Mouse (Mus musculus) gastrocnemius, adult 2 months (tissue): ENCODE measurements around the gene Syt1. TPM values are rescaled to one million over a fixed set of nuclear protein-coding genes. Genes with fewer than 3 reads are reported as not detected.

Experiments used
- DNase-seq: peaks from one replicate; pipeline ENCODE4 v3.0.0; 2022
- H3K27ac ChIP-seq: fragments of 200-600 bp; 2 replicates; pipeline ENCODE4 v1.8.1; 2022; ENCODE audit warnings: mild to moderate bottlenecking
- H3K4me3 ChIP-seq: fragments of 200-600 bp; 2 replicates; pipeline ENCODE4 v1.8.1; 2022; ENCODE audit warnings: mild to moderate bottlenecking, moderate library complexity
- CTCF ChIP-seq: fragments of 200-600 bp; IDR thresholded peaks from 2 replicates; pipeline ENCODE4 v1.8.1; 2022; ENCODE audit warnings: antibody characterized with exemption, mild to moderate bottlenecking, moderate library complexity
- intact Hi-C: fragments of 180-260 bp; cut with DNase I; formaldehyde crosslinking; loops from one replicate; pipeline ENCODE4 v1.15.1; 2025
- total RNA-seq, 2 experiments: library from RNA; stranded (reverse); gene quantifications; 2 replicates each; pipeline ENCODE4 v1.2.3; 2021

Syt1 gene
- total RNA-seq, 2 experiments from 2014 or later: not detected

DNA sequence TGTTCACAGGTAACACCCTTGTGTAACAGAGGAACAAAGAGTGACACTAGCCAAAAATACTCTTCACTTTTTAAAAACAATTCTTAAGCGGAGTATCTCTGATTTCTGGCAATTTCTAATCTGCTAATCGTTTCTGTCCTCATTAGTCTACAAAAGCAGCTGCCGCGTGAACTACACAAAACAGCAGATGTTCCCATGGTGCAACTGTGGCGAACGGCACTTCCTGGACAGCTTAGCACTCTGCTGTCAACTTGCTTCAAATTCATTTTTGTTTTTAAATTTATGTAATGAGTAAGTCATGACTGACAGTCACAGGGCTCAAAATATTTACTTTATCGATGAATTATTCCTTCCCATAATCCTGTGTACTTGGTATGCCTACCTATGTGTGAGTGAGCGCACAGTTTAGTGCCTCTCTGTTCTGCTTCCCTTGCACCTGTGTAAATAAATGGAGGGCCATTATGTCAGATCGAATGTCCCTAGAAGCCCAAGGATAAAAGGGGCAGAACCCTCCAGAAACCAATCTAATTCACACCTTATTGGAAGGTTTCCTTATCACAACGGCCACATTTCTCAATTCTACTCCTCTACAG is 73.8 kb downstream of the Syt1 start:
- intact Hi-C loops: no loop called here
- no peak overlapping the region for H3K4me3 ChIP-seq
- no peak overlapping the region for H3K27ac ChIP-seq
- no peak for DNase-seq
- TF ChIP-seq CTCF: no peak

DNA sequence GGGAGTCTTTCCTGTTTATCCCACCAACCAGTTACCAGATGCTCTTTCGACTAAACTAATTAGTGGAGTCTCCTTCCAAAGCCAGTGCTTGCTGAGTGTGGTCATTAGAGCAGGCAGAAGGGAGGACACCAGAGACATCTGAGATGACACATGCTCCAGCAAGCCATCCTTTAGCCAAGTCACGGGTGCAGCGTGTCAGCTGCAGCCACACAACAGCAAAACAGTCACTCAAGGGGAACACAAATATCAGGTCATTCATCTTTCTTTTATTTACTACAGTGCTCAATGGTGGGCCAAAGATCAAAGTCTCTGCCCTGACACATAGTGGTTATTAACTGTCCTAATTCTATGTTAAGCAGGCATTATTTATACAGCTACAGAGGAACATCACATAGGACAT is 80.5 kb downstream of the Syt1 start:
- Histone ChIP-seq H3K4me3 (no peak overlapping the region), H3K27ac (no peak overlapping the region)
- TF ChIP-seq CTCF: no peak
- no peak for DNase-seq
- intact Hi-C loops: no loop called here

DNA sequence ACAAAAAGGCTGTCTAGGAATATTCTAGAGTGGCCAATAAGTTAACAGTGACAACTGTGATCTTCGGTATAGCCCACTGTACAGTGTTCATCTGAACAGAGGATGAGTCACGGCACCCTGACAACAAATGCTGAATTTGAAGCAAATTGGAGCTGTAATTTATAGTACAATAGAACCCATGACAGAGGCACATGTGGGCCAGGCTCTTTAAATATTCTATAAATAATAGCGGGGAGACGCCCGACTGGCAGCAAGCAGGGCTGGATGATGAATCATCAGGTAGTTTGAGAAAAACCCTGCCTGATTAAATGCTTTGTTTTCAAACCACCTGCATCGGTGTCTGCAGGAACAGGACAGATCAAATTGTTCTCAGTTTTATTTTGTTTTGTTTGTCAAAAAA is 81.1 kb downstream of the Syt1 start:
- intact Hi-C loops: no loop called here
- no peak for DNase-seq
- Histone ChIP-seq H3K27ac (no peak overlapping the region), H3K4me3 (no peak overlapping the region)
- TF ChIP-seq CTCF: no peak

DNA sequence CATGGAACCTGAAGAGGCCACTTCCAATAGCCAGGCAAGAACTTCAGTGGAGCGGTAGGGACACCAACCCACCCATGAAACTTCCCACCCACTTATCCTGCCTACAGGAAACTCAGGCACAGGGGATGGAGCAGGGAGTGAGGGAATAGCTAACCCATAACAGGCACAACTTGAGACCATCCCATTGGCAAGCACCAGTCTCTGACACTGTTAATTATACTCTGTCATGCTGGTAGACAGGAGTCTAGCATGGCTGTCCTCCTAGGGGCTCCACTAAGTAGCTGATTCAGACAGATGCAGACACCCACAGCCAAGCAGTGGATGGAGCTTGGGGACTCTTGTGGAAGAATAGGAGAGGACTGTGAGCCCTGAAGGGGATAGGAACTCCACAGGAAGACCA is 105.5 kb downstream of the Syt1 start:
- Histone ChIP-seq H3K27ac (no peak overlapping the region), H3K4me3 (no peak overlapping the region)
- intact Hi-C loops: no loop called here
- TF ChIP-seq CTCF: no peak
- no peak for DNase-seq

DNA sequence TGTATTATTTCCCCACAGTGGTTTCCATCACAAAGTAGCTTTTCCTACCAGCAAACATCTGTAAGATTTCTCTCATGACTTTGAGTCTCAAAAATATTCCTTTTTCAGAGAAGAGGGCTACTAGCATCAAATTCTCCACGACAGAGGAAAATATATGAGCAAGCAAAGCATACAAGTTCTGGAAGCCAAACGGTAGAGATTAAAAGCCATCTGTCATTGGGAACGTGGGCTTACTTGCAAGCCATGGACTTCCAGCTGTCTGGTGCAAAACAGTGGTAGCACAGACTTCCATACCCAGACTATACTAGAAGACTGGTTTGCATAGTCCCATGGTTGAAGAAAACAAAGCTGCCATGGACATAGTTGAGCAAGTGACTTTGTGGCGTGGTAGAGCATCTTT is 106.4 kb downstream of the Syt1 start:
- no peak overlapping the region for H3K4me3 ChIP-seq
- intact Hi-C loops: no loop called here
- DNase-seq: no peak
- no peak for TF ChIP-seq CTCF
- H3K27ac ChIP-seq: no peak overlapping the region

DNA sequence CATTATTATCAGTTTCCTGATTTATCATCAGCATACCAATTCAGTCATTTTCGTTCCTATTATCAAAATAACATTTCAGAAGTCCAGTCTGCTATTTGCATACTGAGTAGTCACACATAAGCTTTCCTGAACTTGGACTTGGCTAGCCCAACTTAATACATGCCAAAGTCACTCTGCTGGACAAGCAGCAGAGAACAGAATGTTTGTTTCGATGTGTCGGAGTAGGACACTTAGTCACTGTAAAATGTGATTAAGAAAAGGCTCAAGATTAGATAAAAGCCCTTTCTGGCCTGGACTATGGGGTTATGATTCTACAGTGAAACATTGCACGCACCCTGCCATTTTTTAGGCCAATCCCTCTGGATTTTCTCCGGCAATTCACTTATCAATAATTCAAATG is 114.3 kb downstream of the Syt1 start:
- no peak for TF ChIP-seq CTCF
- Histone ChIP-seq H3K4me3 (no peak overlapping the region), H3K27ac (no peak overlapping the region)
- intact Hi-C loops: no loop called here
- no peak for DNase-seq

DNA sequence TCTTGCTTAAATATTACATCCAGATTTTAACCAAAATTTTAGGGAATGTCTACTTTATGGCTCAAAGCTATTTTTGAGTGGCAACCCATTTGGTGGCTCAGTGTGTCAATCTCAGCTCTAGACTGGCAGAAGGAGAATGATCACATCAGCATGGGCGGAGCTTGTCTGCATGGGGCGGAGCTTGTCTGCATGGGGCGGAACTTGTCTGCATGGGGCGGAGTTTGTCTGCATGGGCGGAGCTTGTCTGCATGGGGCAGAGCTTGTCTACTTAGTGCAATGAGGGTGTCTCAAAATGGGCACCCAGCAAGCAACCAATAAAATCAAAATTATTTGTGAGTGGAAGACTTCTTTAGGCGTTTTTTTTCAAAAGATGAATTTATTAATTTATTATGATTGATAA is 117.5 kb downstream of the Syt1 start:
- no peak overlapping the region for H3K4me3 ChIP-seq
- DNase-seq: no peak
- TF ChIP-seq CTCF: no peak
- H3K27ac ChIP-seq: no peak overlapping the region
- intact Hi-C loops: no loop called here

DNA sequence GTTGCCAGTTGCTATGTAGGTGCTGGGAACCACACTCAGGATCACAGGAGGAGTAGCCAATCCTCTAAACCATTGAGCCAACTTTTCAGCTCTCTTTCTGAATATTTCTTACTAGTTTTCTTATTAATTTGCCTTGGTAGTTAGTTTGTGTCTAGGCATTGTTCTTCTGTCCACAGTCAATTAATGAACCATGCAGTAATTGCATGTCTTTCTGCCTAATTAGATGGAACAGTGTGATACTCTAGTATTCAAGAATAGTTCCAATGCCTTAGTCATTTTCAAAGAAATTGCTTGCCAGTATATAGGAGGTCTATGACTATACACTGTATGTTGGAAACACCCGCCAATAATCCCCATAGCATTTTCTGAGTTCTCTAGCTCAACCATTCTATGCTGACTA is 118.3 kb downstream of the Syt1 start:
- DNase-seq: no peak
- intact Hi-C loops: no loop called here
- TF ChIP-seq CTCF: no peak
- no peak overlapping the region for H3K4me3 ChIP-seq
- H3K27ac ChIP-seq: no peak overlapping the region

DNA sequence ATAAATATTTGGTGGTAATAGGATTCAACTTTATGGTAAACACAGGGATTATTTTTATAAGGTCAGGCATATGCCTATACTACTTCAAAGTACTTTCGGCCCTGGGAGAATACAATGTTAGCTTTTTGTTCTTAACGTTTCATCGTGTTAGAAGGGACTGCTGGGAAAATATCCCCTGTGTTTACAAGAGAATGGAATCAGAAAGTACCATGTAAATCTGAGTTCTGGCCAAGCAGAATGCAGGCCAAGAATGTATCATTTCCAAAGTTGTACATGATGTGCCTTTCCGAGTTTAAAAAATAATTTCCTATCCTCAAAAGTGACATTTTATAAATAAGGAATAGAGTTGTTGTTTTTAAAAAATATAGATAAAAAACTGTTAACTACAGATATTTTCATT is 121.7 kb downstream of the Syt1 start:
- intact Hi-C loops: no loop called here
- Histone ChIP-seq H3K27ac (no peak overlapping the region), H3K4me3 (no peak overlapping the region)
- TF ChIP-seq CTCF: no peak
- no peak for DNase-seq

DNA sequence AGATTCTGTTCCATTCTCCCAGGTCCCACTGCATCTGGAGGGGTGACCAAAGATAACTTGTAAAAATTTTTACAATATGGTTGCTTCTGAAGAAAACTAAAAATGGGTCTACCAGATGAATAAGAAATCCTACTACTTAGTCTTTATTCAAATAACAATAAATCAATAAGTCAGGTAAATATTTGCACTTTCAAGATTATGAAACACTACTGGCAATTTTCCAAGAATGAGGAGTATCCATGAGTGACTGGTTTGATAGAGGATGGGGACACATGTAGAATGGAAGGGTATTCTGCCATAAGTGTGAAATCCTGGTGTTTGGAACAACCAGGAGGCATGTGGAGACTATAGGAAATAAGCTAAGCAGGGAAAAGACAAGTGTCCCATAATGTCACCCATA is 124.0 kb downstream of the Syt1 start:
- intact Hi-C loops: no loop called here
- no peak for TF ChIP-seq CTCF
- Histone ChIP-seq H3K27ac (no peak overlapping the region), H3K4me3 (no peak overlapping the region)
- DNase-seq: no peak

DNA sequence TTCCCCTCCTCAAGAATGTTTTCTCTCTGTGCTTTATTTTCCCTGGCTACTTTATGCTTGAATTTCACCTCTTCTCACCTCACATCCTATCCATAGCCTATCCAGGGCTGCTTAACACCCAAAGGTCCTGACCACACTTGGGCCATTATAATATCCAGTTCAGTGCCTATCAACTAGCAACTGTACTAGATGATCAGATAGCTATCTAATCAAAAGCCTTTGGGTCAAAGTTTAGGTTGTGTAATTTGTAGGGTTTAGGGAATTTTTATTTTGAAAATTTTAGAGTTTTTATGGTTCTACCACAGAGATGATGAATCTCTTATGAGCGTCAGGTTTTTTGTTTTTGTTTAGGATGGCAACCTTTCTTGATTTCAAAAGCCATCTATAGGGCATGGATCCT is 125.0 kb downstream of the Syt1 start:
- Histone ChIP-seq H3K27ac (no peak overlapping the region), H3K4me3 (no peak overlapping the region)
- DNase-seq: no peak
- intact Hi-C loops: no loop called here
- TF ChIP-seq CTCF: no peak

DNA sequence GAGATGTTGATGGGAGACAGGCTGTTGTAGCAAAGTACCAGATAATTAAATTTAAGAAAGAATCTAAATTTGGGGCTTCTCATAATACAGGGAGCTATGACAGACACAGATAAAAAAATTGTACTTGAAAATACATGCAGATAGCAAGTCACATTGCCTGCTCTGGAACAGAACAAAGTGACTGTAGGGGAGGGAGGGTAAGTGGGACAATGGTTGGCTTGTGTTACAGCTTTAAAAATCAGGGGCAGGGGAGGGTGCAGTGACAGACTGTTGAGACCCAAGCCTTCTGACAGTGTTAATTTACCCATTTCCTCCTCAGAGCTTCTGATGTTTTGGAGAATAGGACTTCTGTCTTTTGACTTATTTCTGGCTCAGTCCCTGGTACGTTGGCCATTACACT is 126.3 kb downstream of the Syt1 start:
- TF ChIP-seq CTCF: no peak
- DNase-seq: no peak
- Histone ChIP-seq H3K27ac (no peak overlapping the region), H3K4me3 (no peak overlapping the region)
- intact Hi-C loops: no loop called here

DNA sequence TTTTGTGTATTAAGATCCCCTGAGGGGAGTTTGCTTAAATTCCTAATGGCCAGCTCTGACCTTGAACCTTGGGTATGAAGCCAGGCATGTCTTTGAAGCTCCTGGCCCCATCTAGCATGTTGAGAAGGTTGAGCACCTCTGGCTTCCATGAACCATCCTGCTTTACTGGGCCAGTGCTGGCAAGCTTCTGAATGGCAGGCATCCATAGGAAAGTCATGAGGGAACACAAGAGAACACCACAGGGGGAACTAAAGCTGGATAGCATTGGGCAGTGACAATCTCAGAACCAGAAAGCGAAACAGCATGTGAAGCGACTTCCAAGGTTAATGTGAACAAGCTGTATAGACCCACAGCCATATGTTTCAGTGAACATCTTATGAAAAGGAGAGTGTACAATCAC is 130.4 kb downstream of the Syt1 start:
- no peak for DNase-seq
- TF ChIP-seq CTCF: no peak
- H3K4me3 ChIP-seq: no peak overlapping the region
- intact Hi-C loops: no loop called here
- no peak overlapping the region for H3K27ac ChIP-seq

DNA sequence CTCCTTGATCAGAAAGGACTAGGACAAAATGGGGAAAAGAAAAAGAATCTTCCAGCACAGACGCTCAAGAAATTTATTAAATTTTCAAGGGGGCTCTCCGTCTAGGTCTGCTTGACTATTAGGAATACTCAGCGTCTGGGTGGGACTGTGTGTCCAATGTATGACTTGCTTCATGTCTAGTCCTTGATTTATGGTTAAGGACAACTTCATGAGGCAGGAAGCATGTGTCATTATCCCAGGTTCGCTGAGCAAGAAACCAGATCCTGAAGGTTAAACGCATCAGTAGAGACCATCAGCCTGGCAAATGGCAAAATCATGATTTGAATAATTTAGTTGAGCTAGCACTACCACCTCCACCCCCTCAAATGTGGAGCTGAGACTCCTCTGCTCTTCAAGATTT is 135.1 kb downstream of the Syt1 start:
- H3K4me3 ChIP-seq: no peak overlapping the region
- DNase-seq: no peak
- H3K27ac ChIP-seq: no peak overlapping the region
- TF ChIP-seq CTCF: no peak
- intact Hi-C loops: no loop called here

DNA sequence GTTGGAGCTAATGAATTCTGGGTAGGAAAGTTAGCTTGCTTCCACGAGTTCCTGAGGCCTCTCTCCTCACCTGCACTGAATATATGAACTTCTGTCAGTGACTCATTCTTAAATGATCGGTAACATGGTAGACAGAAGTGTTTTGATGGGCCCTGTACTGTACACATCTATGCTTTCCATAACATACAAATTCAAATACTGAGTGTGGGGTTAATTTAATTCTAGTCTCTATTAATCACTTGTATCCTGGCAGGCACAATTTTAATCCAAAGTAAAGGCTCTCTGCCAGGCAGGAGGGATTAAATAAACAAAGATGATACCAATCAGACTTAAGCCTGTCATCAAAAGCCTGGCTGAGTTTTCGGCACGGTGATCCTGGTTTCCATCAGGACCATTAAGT is 136.1 kb downstream of the Syt1 start:
- no peak for TF ChIP-seq CTCF
- H3K27ac ChIP-seq: no peak overlapping the region
- intact Hi-C loops: no loop called here
- H3K4me3 ChIP-seq: no peak overlapping the region
- no peak for DNase-seq
